Mouse (Mus musculus) limb, embryonic 14.5 days (tissue): ENCODE measurements around the gene Moap1. TPM values are rescaled to one million over a fixed set of nuclear protein-coding genes. Genes with fewer than 3 reads are reported as not detected.

ENCODE experiments used
- ATAC-seq: fragments of 200-750 bp; cut with Nextera tagmentation; 2 replicates; pipeline ENCODE4 v1.8.0; 2017; ENCODE audit warnings: low read depth, moderate number of reproducible peaks, moderate TSS enrichment; ENCODE audit not compliant: low FRiP score
- DNase-seq: peaks from one replicate; pipeline ENCODE4 v3.0.0-alpha.2; 2015; ENCODE audit warnings: low spot score
- H3K27ac ChIP-seq: fragments of 300-500 bp; sonication (generic); replicated peaks from 2 replicates; pipeline ENCODE4 v1.5.1; 2014; ENCODE audit warnings: low read depth, mild to moderate bottlenecking, low read length, moderate library complexity, mixed read lengths
- H3K27me3 ChIP-seq: fragments of 300-500 bp; sonication (generic); 2 replicates; pipeline ENCODE4 v1.6.1; 2014; ENCODE audit warnings: low read length, mixed read lengths; ENCODE audit not compliant: control insufficient read depth, insufficient read depth
- H3K36me3 ChIP-seq: fragments of 300-500 bp; sonication (generic); 2 replicates; pipeline ENCODE4 v1.6.1; 2014; ENCODE audit warnings: mild to moderate bottlenecking, low read length, moderate library complexity, mixed read lengths; ENCODE audit not compliant: control insufficient read depth, insufficient read depth
- H3K4me1 ChIP-seq: fragments of 300-500 bp; sonication (generic); 2 replicates; pipeline ENCODE4 v1.6.1; 2014; ENCODE audit warnings: antibody characterized with exemption, low read length, mixed read lengths; ENCODE audit not compliant: control insufficient read depth, insufficient read depth
- H3K4me2 ChIP-seq: fragments of 300-500 bp; sonication (generic); replicated peaks from 2 replicates; pipeline ENCODE4 v1.6.1; 2014; ENCODE audit warnings: low read depth, mild to moderate bottlenecking, low read length, moderate library complexity; ENCODE audit not compliant: severe bottlenecking
- H3K4me3 ChIP-seq: fragments of 300-500 bp; sonication (generic); replicated peaks from 2 replicates; pipeline ENCODE4 v1.5.1; 2014; ENCODE audit warnings: low read length
- H3K9ac ChIP-seq: fragments of 300-500 bp; sonication (generic); 2 replicates; pipeline ENCODE4 v1.6.1; 2014; ENCODE audit warnings: mild to moderate bottlenecking, low read depth, low read length, moderate library complexity; ENCODE audit not compliant: severe bottlenecking
- H3K9me3 ChIP-seq: fragments of 300-500 bp; sonication (generic); 2 replicates; pipeline ENCODE4 v1.6.1; 2016; ENCODE audit warnings: low read length; ENCODE audit not compliant: control insufficient read depth
- POLR2A ChIP-seq: fragments of 200-500 bp; IDR thresholded peaks from 2 replicates; pipeline ENCODE4 v1.8.0; 2012; ENCODE audit warnings: inconsistent platforms, mild to moderate bottlenecking, moderate library complexity, borderline replicate concordance; ENCODE audit not compliant: insufficient read depth, insufficient read length; ENCODE audit errors: extremely low read depth
- WGBS: fragments of 180-500 bp; shearing (Covaris S2); extraction: QIAGEN DNeasy Blood & Tissue Kit; methylation state at CpG from one replicate; pipeline ENCODE4 v1.1.7; 2014; 5-methylcytosine and 5-hydroxymethylcytosine counted together
- polyA plus RNA-seq, 2 experiments: library from polyadenylated mRNA; depleted of rRNA in 1 of 2; stranded (reverse) in 1 of 2; unstranded in 1 of 2; fragments of >200 nt; fragmentation: Nextera tagmentation in 1 of 2; extraction: Ambion mirVana in 1 of 2; gene quantifications; 2 replicates each; pipeline versions ENCODE4 v1.2.1 to v1.2.3; 2012 to 2014

The Moap1 gene
- polyA plus RNA-seq, 2 experiments, result 2.2 to 17.6 TPM

- H3K4me1 ChIP-seq, result peaks cover 18% of the 10 kb centered on the region
- ATAC-seq (peak; percentile 81), DNase-seq (no peak)
- no peaks in the 10 kb centered on the region for H3K27me3 ChIP-seq
- no peak for TF ChIP-seq POLR2A
- 2% methylated on average over 46 of the region's 46 CpGs for WGBS
- H3K4me2 ChIP-seq, result peak overlapping the region; percentile 65
- H3K4me3 ChIP-seq, result peak overlapping the region; percentile 89
- H3K9me3 ChIP-seq, result no peaks in the 10 kb centered on the region
- H3K27ac ChIP-seq, result peak overlapping the region; percentile 83
- H3K36me3 ChIP-seq, result peaks cover 4% of the 10 kb centered on the region
- peak overlapping the region; percentile 77 for H3K9ac ChIP-seq
Measured at GRCm38 (mm10) chr12:102757055-102757688, 13.7 kb upstream of the Moap1 start.

GRCm38 (mm10) chr12:102756304-102756703 lies 12.8 kb upstream of the Moap1 start:
- no peak for DNase-seq
- no peaks in the 10 kb centered on the region for H3K9me3 ChIP-seq
- H3K27me3 ChIP-seq, result no peaks in the 10 kb centered on the region
- peak overlapping the region; percentile 77; the same call in 1 of the 2 replicates for H3K9ac ChIP-seq
- no peak overlapping the region for H3K27ac ChIP-seq
- TF ChIP-seq POLR2A, result no peak
- no peak for ATAC-seq
- peak overlapping the region; percentile 65 for H3K4me2 ChIP-seq
- H3K4me1 ChIP-seq, result peaks cover 18% of the 10 kb centered on the region
- WGBS, result 80% methylated on average over 7 of the region's 7 CpGs
- H3K4me3 ChIP-seq, result peak overlapping the region; percentile 89
- H3K36me3 ChIP-seq, result no peaks in the 10 kb centered on the region; the same call in 1 of the 2 replicates

GRCm38 (mm10) chr12:102748256-102748655 lies 4.8 kb upstream of the Moap1 start:
- H3K4me3 ChIP-seq, result no peak overlapping the region
- DNase-seq (no peak), ATAC-seq (no peak)
- H3K36me3 ChIP-seq, result peaks cover 16% of the 10 kb centered on the region; the same call in 1 of the 2 replicates
- H3K27me3 ChIP-seq, result no peaks in the 10 kb centered on the region
- H3K9ac ChIP-seq, result no peak overlapping the region
- H3K9me3 ChIP-seq, result no peaks in the 10 kb centered on the region
- TF ChIP-seq POLR2A, result no peak
- H3K4me2 ChIP-seq, result no peak overlapping the region
- 84% methylated on average over 3 of the region's 3 CpGs for WGBS
- no peak overlapping the region for H3K27ac ChIP-seq
- peaks cover 9% of the 10 kb centered on the region; the same call in 1 of the 2 replicates for H3K4me1 ChIP-seq

GRCm38 (mm10) chr12:102744839-102745238 lies 1.4 kb upstream of the Moap1 start:
- 0 out of 2 replicates have a peak overlapping the region, but pooled peaks have one; percentile 82 for H3K9ac ChIP-seq
- H3K4me3 ChIP-seq, result no peak overlapping the region
- H3K27me3 ChIP-seq, result no peaks in the 10 kb centered on the region
- no peak for ATAC-seq
- H3K27ac ChIP-seq, result no peak overlapping the region
- H3K9me3 ChIP-seq, result no peaks in the 10 kb centered on the region
- peaks cover 20% of the 10 kb centered on the region; the same call in 1 of the 2 replicates for H3K36me3 ChIP-seq
- peaks cover 15% of the 10 kb centered on the region; the same call in 1 of the 2 replicates for H3K4me1 ChIP-seq
- H3K4me2 ChIP-seq, result no peak overlapping the region
- no peak for DNase-seq
- TF ChIP-seq POLR2A, result no peak
- 67% methylated on average over 6 of the region's 6 CpGs for WGBS

- Histone ChIP-seq H3K9me3 (no peaks in the 10 kb centered on the region), H3K4me3 (peak overlapping the region; percentile 78), H3K36me3 (peaks cover 14% of the 10 kb centered on the region; the same call in 1 of the 2 replicates), H3K4me2 (peak overlapping the region; percentile 88), H3K27me3 (no peaks in the 10 kb centered on the region), H3K27ac (peak overlapping the region; percentile 85), H3K9ac (peak overlapping the region; percentile 82), H3K4me1 (peaks cover 15% of the 10 kb centered on the region; the same call in 1 of the 2 replicates)
- WGBS, result 3% methylated on average over 33 of the region's 33 CpGs
- no peak for DNase-seq
- ATAC-seq, result peak; percentile 66
- no peak for TF ChIP-seq POLR2A
Measured at GRCm38 (mm10) chr12:102743036-102743588, 349 bp downstream of the Moap1 start.
